ENCODE assay signal across 18 mouse cellular contexts in genomic region chr2:19392793-19393192, GRCm38 (mm10). TPM values are rescaled to one million over a fixed set of nuclear protein-coding genes. Genes with fewer than 3 reads are reported as not detected.
"Had no signal": no experiment of that assay in that cellular context is flagged by ENCODE, and none has a peak within 500 bp of the region (broad histone marks: within the 10 kb centered on the region; RNA-seq: fewer than 3 reads in every experiment).

No protein-coding gene starts in this region.

- H3K27me3 ChIP-seq: limb, embryonic 13.5 days; midbrain, embryonic 15.5 days had no signal

- H3K4me2 ChIP-seq: limb, embryonic 13.5 days; midbrain, embryonic 15.5 days had no signal

- DNase-seq: kidney, adult 8-10 months; kidney, postnatal 36 days; left cerebral cortex, postnatal 4 days; lung, adult 18-20 months; right cerebral cortex, postnatal 14 days; thymus, postnatal 4 days had no signal

- ATAC-seq: midbrain, embryonic 15.5 days had no signal

- H3K4me1 ChIP-seq: limb, embryonic 13.5 days; midbrain, embryonic 15.5 days had no signal

- H3K4me3 ChIP-seq: limb, embryonic 13.5 days; midbrain, embryonic 15.5 days had no signal

- H3K9ac ChIP-seq: limb, embryonic 13.5 days; liver, embryonic 14.5 days; midbrain, embryonic 15.5 days had no signal

- H3K36me3 ChIP-seq: midbrain, embryonic 15.5 days had no signal

- H3K27ac ChIP-seq: kidney, postnatal 0 days; limb, embryonic 13.5 days; liver, embryonic 14.5 days; midbrain, embryonic 15.5 days had no signal

- H3K9me3 ChIP-seq: midbrain, embryonic 15.5 days had no signal

RNA-seq across cellular contexts. Expression of gene Ptf1a, which starts 52.7 kb away (rescaled TPM):
- total RNA-seq: layer of hippocampus, adult 8-10 months; left cerebral cortex, adult 18-20 months; left cerebral cortex, postnatal 10 days; left cerebral cortex, postnatal 4 days; liver, adult 2 months; monocyte, adult 5-6 weeks had no signal
- polyA plus RNA-seq: kidney, postnatal 0 days; limb, embryonic 13.5 days; liver, adult 2 months; liver, embryonic 14.5 days; lung, embryonic 16.5 days; neural tube, embryonic 14.5 days; small intestine, adult 2 months had no signal
